Mouse (Mus musculus): Measurements from ENCODE around the gene Npas3. TPM values are rescaled to one million over a fixed set of nuclear protein-coding genes. Genes with fewer than 3 reads are reported as not detected.

Gene Npas3
- total RNA-seq, 2 experiments from 2014 or later = 2.4 to 3.2 TPM

DNA sequence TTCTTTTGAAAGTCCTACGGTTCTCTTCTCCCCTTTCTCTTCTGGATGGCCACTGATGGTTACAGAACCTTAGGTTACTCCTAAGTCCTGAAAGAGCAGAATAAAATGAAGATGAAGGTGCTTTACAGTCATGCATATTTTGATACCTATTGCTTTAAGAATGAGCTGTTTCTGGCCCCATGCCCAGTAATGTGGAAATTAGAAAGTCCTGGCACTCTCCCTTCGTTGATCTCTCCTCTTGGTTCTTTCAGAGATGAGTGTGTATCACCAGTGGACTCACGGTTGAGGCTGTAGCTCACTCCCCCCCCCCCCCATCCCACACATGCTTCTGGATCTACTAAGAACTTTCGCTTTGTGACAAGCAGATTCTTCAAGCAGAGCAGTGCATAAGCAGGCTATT is 167.6 kb downstream of the Npas3 start:
- DNase-seq = peak; percentile 33

- peak; percentile 15 for DNase-seq
Observed at GRCm38 (mm10) chr12:53421701-53422100, 173.2 kb downstream of the Npas3 start.

- no peak for DNase-seq
Observed at GRCm38 (mm10) chr12:53423631-53424030, 175.2 kb downstream of the Npas3 start.

DNA sequence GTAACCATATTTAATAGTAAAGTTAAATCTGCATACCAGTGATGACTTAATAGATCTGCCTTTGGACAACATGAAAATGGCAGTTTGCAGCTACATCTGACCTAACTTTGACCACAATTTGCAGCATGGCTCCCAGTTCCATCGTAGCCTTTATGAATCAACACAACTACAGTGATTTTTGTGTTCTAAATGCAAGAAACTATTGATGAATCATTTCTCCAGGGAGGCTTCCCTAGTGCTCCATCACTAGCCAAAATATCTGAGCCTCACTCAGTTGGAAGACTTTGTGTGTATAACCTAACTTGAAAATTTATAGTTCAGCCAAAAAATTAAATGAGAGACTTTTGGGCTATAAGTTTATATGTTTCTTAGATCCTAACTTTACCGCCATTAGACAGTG is 177.5 kb downstream of the Npas3 start:
- no peak for DNase-seq

GRCm38 (mm10) chr12:53427153-53427552 is 178.7 kb downstream of the Npas3 start:
- DNase-seq = no peak

- DNase-seq = no peak
Observed at GRCm38 (mm10) chr12:53442029-53442428, 193.6 kb downstream of the Npas3 start.

GRCm38 (mm10) chr12:53447469-53447868 is 199.0 kb downstream of the Npas3 start:
- DNase-seq = no peak

DNA sequence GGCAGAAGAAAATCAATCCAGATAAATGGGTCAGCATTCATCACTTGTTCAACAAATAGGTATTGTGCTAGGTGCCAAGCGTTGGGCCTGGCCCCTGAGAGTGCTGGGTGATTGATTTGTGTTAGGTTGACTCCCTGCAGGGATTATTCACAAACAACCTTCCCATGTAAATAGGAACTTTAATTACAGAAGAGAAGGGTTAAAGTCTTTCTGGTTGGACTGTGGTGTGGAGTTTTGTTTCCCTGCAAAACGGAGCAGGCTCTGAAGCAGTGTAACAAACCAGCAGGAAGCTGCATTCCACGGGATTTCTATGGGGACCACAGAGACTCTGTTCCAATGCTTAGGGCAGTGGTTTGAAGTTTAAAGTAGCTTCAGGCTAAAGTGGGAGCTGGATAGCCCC is 199.6 kb downstream of the Npas3 start:
- DNase-seq = no peak

- no peak for DNase-seq
Observed at GRCm38 (mm10) chr12:53467549-53467948, 219.1 kb downstream of the Npas3 start.

DNA sequence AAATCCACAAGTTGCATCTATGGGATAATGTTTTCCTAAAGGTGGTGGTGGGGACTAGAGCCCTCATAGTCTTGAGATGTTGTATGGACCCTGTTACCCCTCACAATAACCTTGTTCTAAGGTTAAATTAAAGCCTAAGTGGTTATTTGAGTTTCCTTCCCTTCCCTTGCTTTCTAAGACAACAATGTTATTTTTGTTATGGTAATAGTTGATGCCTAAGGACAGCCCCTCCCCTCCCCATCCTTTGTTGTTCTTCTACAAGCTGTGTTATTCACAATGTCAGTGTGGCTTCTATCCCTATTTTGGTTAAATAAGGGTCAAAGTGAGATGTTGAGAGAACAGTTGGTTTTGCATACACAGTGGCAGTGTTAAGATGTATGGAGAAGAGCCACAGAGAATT is 226.0 kb downstream of the Npas3 start:
- DNase-seq = no peak

DNA sequence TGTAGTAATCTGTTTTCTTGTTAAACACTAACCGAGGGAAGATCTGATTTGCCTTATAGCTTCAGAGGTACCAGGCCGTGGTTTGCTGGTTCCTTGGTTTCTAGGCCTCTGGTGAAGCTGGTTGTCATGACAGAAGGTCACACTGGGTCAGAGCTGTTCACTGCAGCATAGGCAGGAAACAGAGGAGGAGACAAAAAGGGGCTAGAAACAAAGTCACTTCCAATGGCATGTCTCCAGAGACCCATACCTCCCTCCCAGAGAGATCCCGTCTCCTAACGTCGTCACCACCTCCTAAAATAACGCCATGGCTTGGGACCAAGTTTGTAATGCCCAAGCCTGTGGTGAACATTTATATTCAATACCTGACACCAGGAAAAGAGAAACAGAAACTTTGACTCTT is 236.4 kb downstream of the Npas3 start:
- no peak for DNase-seq

DNA sequence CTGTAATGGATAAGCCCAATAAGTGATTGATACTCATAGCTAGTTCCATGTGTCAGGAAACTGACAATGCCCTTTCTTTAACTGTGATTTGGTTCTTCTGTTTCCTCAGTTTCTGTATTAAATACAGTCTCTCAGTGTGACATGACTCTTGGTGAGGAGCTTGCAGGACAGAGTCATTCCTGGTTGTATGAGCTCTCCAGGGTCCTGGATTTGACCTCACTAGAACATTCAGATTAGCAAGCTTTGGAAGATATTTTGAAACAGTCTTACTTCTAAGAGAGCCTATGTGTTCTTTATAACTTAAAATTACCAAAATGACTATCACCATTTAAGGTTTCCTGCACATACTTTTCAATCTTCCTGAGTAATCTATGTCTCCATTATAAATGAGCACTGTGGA is 247.9 kb downstream of the Npas3 start:
- no peak for DNase-seq

DNA sequence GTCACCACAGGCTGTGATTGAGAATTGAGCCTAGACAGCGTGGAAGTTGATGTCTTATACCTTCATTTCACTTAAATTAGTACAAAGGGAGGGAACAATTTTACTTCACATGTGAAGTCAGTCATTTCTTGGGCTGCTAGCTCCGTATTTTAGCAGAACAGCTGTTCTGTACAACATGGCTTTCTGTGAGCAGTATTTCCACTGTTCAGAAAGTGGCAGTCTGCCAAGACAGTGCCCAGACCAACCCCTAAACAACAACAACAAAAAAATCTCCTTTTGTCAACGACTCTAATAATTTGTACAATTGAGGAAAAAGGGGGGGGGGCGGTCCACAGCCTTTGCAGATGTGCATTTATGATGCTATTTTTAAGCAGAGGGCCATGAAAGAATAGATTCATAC is 266.4 kb downstream of the Npas3 start:
- no peak for DNase-seq

- DNase-seq = no peak
Observed at GRCm38 (mm10) chr12:53519556-53519955, 271.1 kb downstream of the Npas3 start.

GRCm38 (mm10) chr12:53522631-53523030 is 274.2 kb downstream of the Npas3 start:
- no peak for DNase-seq

DNA sequence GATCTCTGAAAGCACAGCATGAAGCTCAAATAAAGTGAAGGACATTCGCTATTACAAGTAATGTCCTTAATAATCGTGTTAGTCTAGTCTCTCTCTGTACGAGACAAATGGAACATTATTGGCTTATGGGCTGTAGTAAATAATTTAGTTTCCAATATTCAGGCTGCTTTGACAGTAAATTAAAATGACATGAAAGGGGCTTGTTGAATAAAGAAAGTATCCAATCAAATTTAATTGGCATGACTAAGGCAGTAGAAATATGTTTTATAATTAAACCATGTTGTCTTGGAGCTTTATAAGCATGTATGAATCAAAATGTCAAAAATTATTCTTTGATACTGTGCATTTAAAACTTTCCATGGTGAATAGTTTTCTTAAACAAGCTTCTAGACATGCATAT is 278.6 kb downstream of the Npas3 start:
- DNase-seq = no peak

DNA sequence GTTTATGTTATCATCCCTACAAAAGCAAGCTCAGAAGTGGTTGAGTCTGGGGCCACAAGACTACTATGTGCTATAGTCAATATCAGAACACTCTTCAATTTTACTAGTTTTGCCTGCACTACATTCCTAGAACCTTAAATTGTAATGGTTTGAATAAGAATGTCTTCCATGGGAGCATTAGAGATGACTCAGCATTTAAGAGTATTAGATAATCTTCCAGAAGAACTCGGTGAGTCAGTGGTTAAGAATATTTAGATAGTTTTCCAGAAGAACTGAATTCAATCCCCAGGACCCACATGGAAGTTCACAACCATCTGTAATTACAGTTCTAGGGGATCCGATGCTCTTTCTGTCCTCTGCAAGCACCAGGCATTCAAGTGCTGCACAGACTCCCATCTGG is 280.9 kb downstream of the Npas3 start:
- no peak for DNase-seq

DNA sequence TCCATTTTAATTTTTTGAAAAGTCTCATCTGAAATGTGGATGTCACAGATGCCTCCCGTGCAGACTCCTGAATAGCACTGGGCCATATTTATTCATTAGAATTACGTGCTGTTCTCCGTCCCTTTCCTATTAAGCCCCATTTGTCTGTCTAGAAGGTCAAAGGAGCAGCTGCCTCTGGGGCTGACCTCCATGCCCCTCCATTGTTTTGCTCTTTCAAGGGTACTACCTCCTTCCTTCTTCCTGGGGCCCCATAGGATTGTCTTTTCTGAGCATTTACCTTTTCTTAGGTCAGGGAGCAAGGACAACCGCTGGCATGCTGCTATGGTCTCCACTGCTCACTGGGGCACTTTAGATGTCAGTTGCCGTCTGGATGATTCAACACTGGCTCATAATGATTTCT is 288.3 kb downstream of the Npas3 start:
- no peak for DNase-seq

DNA sequence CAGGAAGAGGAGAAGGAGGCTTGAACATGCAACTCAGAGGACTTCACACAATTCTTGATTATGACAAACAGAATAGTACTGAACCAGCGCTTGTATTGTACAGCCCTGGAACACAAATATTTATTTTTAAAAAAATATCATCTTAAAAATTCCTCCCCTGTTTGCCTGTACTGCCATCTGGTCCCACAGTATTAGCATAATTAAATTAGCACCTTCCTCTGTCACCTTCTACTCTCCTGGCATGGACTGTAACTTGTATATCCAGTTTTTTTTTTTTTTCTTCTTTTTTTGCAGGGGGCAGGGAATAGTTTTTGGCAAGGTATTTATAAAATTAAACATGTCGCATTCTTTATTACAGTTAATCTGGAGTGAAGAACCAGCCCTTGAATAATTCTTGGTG is 307.9 kb downstream of the Npas3 start:
- DNase-seq = no peak

- DNase-seq = no peak
Observed at GRCm38 (mm10) chr12:53558259-53558658, 309.8 kb downstream of the Npas3 start.

- no peak for DNase-seq
Observed at GRCm38 (mm10) chr12:53566712-53567387, 318.4 kb downstream of the Npas3 start.

- no peak for DNase-seq
Observed at GRCm38 (mm10) chr12:53581181-53581580, 332.7 kb downstream of the Npas3 start.

DNA sequence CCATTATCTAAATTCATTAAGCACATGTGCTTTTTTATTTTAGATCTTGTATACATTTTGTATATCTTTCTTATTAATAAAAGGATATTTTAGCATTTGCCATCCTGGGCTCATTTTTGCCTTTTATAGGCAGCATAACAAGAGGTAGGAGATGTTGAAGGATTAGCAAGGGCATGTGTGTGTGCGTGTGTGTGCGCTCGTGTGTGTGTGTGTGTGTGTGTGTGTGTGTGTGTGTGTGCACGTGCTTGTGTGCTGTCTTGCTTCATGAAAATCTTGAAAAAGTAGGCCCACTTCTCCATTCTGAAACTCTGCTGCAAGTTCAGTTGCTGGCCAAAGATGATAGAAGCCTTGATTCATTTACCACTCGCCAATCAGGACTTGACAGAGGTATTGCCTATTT is 338.8 kb downstream of the Npas3 start:
- no peak for DNase-seq

DNA sequence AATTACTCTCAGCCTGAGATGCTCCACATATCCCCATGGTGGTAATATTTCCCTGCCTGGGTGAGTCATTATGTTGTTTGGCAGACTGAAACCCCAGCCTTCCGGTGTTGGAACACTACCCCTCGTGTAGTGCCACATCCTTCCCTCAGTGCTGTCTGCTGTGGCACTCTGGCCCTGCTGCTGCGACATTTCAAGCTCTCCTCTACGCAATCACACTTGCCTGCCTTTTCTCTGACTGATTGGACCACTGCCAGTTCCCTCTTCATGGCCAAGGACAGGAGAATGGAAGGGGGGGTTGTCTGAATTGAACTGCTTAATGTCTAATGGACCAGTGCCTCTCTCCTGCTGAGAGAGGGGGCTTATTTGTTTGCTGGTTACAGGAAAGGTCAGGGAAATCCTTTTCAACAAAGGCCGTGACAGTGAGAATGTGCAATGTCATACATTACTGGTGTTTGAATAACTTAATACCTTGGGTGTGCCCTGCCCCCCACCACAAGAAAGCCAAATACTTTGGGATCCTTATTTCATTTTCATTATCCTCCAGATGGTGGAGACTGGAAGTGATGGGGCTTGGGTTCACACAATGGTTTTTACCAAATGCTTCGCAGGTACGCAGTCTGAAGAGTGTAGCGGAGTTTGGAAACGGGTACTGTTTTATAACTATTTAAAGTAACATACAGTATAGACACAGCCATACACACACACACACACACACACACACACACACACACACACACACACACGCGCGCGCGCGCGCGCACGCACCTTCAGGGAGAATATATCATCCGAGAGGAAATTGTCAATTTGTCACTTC is 339.4 kb downstream of the Npas3 start:
- DNase-seq = peak; percentile 48
